Mouse (Mus musculus): Measurements from ENCODE around the gene Tspyl3. TPM values are rescaled to one million over a fixed set of nuclear protein-coding genes. Genes with fewer than 3 reads are reported as not detected.

The Tspyl3 gene
- polyA plus RNA-seq, 1 experiment from 2014 or later: 12.6 TPM

DNA sequence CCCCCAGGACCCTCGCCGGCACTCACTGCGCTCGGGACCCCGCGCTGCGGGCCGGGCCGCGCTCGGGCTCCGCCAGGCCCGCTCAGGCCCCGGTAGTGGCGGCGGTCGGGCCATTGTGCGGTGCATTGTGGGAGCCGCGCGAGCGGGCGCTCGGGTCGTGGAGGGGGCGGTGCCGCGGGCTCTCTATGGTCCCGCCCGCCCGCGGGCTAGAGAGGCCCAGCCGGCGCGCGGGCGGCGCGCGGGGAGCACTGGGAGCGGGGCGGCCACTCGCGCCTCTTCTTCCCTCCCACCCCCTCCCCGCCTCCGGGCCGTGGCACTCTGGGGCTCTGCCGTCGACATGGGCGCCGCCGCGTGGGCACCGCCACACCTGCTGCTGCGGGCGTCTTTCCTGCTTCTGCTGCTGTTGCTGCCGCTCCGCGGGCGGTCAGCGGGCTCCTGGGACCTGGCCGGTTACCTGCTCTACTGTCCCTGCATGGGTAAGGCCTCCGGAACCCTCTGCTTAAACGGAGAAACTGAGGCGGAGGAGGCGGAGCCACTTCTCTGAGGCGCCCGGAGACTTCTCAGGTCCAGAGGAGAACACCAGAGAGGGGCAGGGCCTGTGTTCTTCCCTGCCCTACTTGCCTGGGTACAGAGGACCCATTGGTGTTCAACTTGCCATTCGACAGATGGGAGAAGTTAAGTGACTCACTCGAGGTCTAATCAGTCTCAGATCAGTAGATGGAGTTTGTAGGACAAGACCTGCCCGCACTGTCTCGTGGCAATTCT lies 16.2 kb upstream of the Tspyl3 start, which contains the start of the genes Plagl2 and Pofut1:
TSS of gene Plagl2 (minus strand) at position 177 of the 765 bp plus-strand sequence.
TSS of gene Pofut1 (plus strand) at position 284 of the 765 bp plus-strand sequence.
- Histone ChIP-seq H3K4me1 (peaks cover 51% of the 10 kb centered on the region), H3K27ac (peak within 1 kb of the TSS; percentile 82), H3K4me2 (peak within 1 kb of the TSS; percentile 91), H3K9ac (peak within 1 kb of the TSS; percentile 99), H3K36me3 (ENCODE audit: poor library complexity, severe bottlenecking) (peaks cover 33% of the 10 kb centered on the region), H3K27me3 (no peaks in the 10 kb centered on the region), H3K4me3 (peak within 1 kb of the TSS; percentile 97), H3K9me3 (replicated peaks) (no peaks in the 10 kb centered on the region)
- peak; percentile 99 for ATAC-seq
- under 1% methylated on average over 42 of the region's 72 CpGs for WGBS

DNA sequence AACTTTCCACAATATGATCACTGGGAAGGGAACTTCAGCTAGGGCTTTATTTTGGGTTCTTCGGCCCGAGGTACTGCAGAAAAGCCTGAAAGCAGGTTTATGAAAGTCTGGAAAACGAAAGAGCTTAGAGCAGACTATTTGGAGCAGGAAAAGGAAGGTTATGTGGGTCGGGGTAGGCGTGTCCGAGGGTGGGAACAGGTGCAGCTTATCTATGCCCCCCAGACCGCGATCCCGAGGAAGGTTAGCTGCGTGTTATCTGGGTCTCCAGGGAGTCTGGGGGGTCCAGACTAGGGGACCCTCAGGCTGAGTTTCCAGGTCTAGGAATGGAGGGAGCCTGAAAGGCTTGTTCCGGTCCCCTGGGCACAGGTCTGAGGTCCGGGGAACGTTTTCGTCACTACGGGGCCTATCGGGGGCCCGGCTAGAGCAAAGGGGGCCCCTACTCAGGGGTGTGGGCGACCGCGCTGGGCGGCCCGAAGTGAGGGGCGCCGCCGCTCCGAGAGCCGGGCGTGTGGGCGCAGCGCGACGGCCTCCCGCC lies 15.5 kb upstream of the Tspyl3 start:
- peak; percentile 79 for ATAC-seq
- 0% methylated on average over 28 of the region's 33 CpGs for WGBS
- H3K36me3 ChIP-seq (ENCODE audit: poor library complexity, severe bottlenecking): peaks cover 33% of the 10 kb centered on the region
- H3K4me2 ChIP-seq: peak overlapping the region; percentile 91
- H3K27me3 ChIP-seq: no peaks in the 10 kb centered on the region
- peak overlapping the region; percentile 82 for H3K27ac ChIP-seq
- H3K9ac ChIP-seq: peak overlapping the region; percentile 99
- no peaks in the 10 kb centered on the region for H3K9me3 ChIP-seq (replicated peaks)
- peak overlapping the region; percentile 97 for H3K4me3 ChIP-seq
- peaks cover 51% of the 10 kb centered on the region for H3K4me1 ChIP-seq

DNA sequence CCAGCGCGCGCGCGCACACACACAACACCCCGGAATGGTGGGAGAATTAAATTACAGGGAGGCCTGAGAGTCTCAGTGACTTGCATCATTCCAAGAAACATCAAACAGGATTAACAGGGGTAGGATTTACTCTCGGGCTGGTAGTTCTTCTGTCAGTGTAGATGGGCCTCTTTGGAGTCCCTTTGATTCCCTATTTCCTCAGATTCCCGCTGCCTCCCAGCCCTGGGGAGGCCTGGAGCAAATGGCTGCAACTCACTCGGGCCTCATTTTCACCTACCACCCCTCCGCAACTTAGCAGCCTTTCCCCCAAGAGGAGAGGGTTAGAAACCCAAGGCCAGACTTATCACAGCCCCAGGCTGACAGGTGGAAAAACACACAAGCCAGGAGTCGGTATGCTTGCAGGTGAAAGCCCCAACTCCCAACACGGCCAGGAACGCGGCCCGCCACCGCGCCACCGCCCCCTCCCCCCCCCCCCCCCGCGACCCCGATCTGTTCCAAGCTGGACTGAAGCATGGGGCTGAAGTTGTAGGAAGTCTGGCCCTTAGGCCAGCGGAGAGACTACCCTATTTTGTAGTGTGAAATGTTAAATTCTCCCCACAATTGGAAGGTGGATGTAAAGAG lies 14.7 kb upstream of the Tspyl3 start:
- H3K4me1 ChIP-seq: peaks cover 51% of the 10 kb centered on the region
- peaks cover 34% of the 10 kb centered on the region for H3K36me3 ChIP-seq (ENCODE audit: poor library complexity, severe bottlenecking)
- no peak for ATAC-seq
- WGBS: under 1% methylated on average over 20 of the region's 22 CpGs
- peak overlapping the region; percentile 91 for H3K4me2 ChIP-seq
- peak overlapping the region; percentile 97 for H3K4me3 ChIP-seq
- peak overlapping the region; percentile 99 for H3K9ac ChIP-seq
- no peaks in the 10 kb centered on the region for H3K9me3 ChIP-seq (replicated peaks)
- H3K27me3 ChIP-seq: no peaks in the 10 kb centered on the region
- H3K27ac ChIP-seq: peak overlapping the region; percentile 54; the same call in 1 of the 2 replicates

DNA sequence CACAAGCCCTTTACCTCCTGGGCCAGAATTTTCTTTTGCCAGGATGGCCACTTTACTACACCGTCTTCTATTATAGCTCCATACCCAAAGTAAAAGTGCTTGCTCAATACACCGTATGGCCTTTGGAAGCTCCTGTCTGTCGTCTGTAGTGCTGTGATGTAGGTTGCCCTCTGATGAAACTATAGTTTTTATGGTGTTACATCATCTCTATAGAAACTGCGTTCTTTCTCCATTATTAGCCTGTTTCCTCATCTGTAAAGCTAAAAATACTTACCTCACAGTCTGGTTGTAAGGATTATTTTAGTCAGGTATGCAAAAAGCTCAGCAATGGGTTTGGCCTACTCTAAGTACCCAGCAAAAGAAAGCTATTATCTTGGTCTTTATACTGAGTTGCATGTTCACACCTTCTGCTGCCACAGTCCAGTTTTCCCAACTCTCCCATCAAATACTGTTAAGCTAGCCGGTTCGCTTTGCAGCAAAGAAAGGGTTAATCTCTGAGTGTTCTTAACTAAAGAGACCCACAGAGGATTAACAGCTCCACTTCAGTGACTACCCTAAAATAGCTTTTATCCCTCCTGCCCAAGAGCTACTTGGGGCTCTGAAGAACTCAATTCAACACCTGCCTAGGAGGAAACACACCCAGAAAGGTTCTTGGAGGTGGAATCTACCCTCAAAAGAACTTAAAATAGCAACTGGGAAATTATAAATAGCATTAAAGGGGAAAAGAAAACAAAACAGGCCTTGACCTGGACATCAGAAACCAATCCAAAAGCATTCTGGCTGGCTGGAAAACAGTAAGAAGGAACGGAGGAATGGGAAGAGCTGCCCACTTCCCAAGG lies 14.0 kb upstream of the Tspyl3 start:
- H3K4me1 ChIP-seq: peaks cover 51% of the 10 kb centered on the region
- WGBS: 39% methylated on average over 7 of the region's 7 CpGs
- peak overlapping the region; percentile 99 for H3K9ac ChIP-seq
- no peaks in the 10 kb centered on the region for H3K9me3 ChIP-seq (replicated peaks)
- 0 out of 2 replicates have a peak overlapping the region, but pooled peaks have one; percentile 54 for H3K27ac ChIP-seq
- H3K36me3 ChIP-seq (ENCODE audit: poor library complexity, severe bottlenecking): peaks cover 41% of the 10 kb centered on the region
- H3K4me3 ChIP-seq: peak overlapping the region; percentile 97
- H3K27me3 ChIP-seq: no peaks in the 10 kb centered on the region
- ATAC-seq: no peak
- peak overlapping the region; percentile 91 for H3K4me2 ChIP-seq

DNA sequence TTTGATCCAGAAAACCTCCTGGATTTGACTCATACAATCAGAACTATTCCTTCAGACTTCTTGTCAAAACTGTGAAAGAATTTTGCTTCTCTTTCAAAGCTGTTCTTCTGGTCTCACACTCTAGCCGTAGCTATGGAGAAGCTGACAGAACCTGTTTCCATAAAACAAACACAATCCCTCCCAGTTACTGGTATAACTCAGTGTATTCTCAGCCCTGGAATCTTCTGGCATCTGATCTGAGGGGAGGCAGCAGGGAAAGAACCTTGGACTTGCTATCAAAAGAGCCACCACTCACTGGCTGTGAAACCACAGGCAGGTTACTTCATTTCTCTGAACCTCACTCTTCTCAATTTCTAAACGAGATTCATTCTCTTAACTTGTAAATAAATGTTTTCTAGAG lies 13.2 kb upstream of the Tspyl3 start:
- no peak for ATAC-seq
- Histone ChIP-seq H3K4me2 (peak overlapping the region; percentile 91; the same call in 1 of the 2 replicates), H3K4me3 (no peak overlapping the region), H3K9ac (peak overlapping the region; percentile 45; the same call in 1 of the 2 replicates), H3K9me3 (replicated peaks) (no peaks in the 10 kb centered on the region), H3K4me1 (peaks cover 51% of the 10 kb centered on the region), H3K36me3 (ENCODE audit: poor library complexity, severe bottlenecking) (peaks cover 47% of the 10 kb centered on the region), H3K27me3 (no peaks in the 10 kb centered on the region), H3K27ac (no peak overlapping the region)
- WGBS: 54% methylated on average over 2 of the region's 2 CpGs

DNA sequence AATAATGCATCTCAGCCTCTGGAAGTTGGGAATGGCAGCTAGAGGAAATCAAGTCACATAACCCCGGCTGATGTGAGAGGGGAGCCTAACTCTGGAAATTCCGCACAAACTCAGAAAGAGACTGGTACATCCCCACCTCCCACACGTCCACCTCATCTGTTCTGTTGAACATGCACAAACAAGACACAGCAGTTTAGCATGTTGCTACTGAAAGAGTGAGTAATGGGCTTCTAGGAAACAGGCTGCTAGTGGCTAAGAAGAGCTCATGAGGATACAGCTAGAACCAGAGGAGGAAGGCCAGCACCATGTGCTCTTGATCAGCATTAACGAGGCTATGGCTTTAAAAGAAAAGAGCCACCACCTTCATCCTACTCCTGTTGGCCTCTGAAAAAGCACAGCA lies 12.7 kb upstream of the Tspyl3 start:
- Histone ChIP-seq H3K9me3 (replicated peaks) (no peaks in the 10 kb centered on the region), H3K4me2 (no peak overlapping the region)
- 64% methylated on average over 4 of the region's 4 CpGs for WGBS

DNA sequence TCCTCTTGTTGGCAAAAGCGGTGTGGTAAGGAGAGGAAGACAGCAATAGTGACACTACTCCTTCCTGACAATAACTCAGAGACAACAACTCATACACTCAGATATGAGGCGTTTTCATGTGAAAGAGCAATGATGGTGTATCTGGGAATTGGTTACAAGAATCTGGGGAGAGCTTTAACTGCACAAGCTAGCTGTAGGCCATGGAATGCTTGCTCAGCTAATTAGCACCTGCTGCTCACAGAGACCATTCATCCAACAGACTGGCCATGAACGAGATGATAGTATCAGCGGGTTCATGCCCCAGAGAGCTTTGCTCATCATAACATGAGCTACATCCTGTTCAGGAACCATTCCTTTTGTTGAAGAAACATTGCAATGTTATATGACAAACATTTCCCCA lies 12.0 kb upstream of the Tspyl3 start:
- no peak overlapping the region for H3K4me3 ChIP-seq
- no peak for ATAC-seq
- H3K9ac ChIP-seq: no peak overlapping the region
- no peaks in the 10 kb centered on the region for H3K9me3 ChIP-seq (replicated peaks)
- H3K27me3 ChIP-seq: no peaks in the 10 kb centered on the region
- peaks cover 55% of the 10 kb centered on the region for H3K36me3 ChIP-seq (ENCODE audit: poor library complexity, severe bottlenecking)
- 76% methylated on average over 4 of the region's 4 CpGs for WGBS
- H3K4me1 ChIP-seq: peaks cover 41% of the 10 kb centered on the region
- no peak overlapping the region for H3K27ac ChIP-seq
- H3K4me2 ChIP-seq: no peak overlapping the region

More for the DNA sequence above, 12.7 kb upstream of the Tspyl3 start:
- Histone ChIP-seq H3K27me3 (no peaks in the 10 kb centered on the region), H3K27ac (no peak overlapping the region; the same call in 1 of the 2 replicates), H3K9ac (peak overlapping the region; percentile 45; the same call in 1 of the 2 replicates), H3K36me3 (ENCODE audit: poor library complexity, severe bottlenecking) (peaks cover 48% of the 10 kb centered on the region), H3K4me1 (peaks cover 48% of the 10 kb centered on the region), H3K4me3 (no peak overlapping the region)
- ATAC-seq: no peak

DNA sequence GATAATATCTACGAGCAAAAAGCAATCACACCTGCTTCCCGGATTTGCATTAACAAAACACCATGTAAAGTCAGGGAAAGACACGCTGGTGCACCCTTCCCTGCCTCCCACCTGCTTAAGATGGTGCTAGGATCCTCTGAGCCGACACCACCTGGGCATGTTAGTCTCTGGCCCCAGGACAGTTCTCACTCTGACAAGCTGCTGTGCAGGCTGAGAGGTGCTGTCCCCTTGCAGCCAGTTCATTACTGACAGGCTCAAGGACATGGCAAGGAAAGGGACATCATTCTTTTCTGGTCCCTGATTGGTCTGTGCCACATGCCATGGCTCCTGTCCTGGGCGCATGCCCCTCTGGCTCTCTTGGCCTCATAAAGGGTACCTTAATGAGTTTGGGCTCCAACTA lies 3.3 kb upstream of the Tspyl3 start:
- peaks cover 65% of the 10 kb centered on the region for H3K36me3 ChIP-seq (ENCODE audit: poor library complexity, severe bottlenecking)
- no peak overlapping the region for H3K27ac ChIP-seq
- WGBS: 89% methylated on average over 5 of the region's 5 CpGs
- no peak for ATAC-seq
- H3K4me1 ChIP-seq: peaks cover 12% of the 10 kb centered on the region
- no peak overlapping the region for H3K4me3 ChIP-seq
- no peak overlapping the region for H3K9ac ChIP-seq
- no peaks in the 10 kb centered on the region for H3K27me3 ChIP-seq
- H3K9me3 ChIP-seq (replicated peaks): no peaks in the 10 kb centered on the region
- no peak overlapping the region for H3K4me2 ChIP-seq

DNA sequence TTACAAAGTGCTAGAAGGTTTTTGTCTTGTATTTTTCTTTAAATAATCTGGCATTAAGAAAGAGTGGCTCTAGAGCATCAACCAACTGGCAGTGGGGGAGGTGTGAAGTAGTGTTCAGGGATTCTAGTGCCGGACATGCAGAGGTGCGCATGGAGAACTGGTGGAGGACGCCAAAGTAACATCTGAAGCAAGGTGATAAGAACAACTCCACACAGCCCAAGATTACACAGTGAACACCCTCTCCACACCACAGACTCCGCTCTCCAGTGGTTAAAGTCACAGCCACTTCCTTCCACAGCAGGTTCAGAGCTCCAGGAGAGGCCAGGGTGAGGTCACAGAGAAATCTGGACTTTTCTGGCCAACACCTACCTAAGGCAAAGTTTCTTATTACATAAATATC lies 2.7 kb upstream of the Tspyl3 start:
- 93% methylated on average over 4 of the region's 4 CpGs for WGBS
- Histone ChIP-seq H3K4me2 (no peak overlapping the region), H3K36me3 (ENCODE audit: poor library complexity, severe bottlenecking) (peaks cover 59% of the 10 kb centered on the region), H3K27ac (no peak overlapping the region), H3K9me3 (replicated peaks) (no peaks in the 10 kb centered on the region), H3K4me1 (peaks cover 12% of the 10 kb centered on the region), H3K27me3 (no peaks in the 10 kb centered on the region), H3K4me3 (no peak overlapping the region), H3K9ac (no peak overlapping the region)
- ATAC-seq: no peak

DNA sequence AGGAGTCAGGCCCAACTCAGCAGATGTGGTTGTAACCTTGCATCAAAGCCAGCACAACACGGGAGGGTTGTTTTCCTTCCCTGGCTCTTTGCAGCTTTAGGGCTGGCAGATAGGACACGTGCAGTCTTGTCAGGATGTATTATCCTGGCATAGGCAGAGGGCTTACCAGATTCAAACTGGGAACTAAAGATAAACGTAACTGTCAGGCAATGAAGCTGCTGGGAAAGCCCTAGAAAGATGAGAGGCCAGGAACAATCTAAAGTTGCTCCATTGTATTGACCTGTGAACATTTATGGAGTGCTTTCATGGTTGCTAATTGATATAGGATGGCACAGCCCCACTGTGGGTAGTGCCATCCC lies 333 bp upstream of the Tspyl3 start:
- Histone ChIP-seq H3K4me2 (peak overlapping the region; percentile 68), H3K9me3 (replicated peaks) (no peaks in the 10 kb centered on the region), H3K4me1 (peaks cover 12% of the 10 kb centered on the region), H3K27ac (no peak overlapping the region; the same call in 1 of the 2 replicates), H3K9ac (peak overlapping the region; percentile 76), H3K4me3 (peak overlapping the region; percentile 54), H3K27me3 (no peaks in the 10 kb centered on the region), H3K36me3 (ENCODE audit: poor library complexity, severe bottlenecking) (peaks cover 36% of the 10 kb centered on the region)
- no peak for ATAC-seq
- 13% methylated on average over 3 of the region's 3 CpGs for WGBS

DNA sequence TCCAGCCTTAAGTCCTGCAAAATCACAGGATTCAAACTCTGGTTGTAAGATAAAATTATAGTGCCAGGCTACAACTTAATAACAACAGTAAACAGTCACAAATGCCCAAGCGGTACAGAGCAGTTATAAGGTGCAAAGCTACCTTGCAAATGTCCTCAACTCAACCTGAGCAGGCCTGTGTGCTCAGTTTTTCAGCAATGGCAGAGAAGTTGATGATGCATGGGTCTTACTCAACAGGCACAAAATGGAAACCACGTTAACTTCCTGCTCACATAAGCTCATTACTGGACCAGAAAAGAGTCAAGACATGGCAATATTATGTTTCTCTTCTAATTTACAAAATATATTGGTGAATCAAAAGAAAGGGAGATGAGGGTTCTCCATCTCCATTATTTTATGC lies 2.7 kb downstream of the Tspyl3 start:
- Histone ChIP-seq H3K36me3 (ENCODE audit: poor library complexity, severe bottlenecking) (peaks cover 8% of the 10 kb centered on the region; the same call in 1 of the 2 replicates), H3K9ac (no peak overlapping the region), H3K27me3 (no peaks in the 10 kb centered on the region), H3K27ac (no peak overlapping the region), H3K4me3 (no peak overlapping the region), H3K9me3 (replicated peaks) (no peaks in the 10 kb centered on the region), H3K4me1 (peaks cover 12% of the 10 kb centered on the region), H3K4me2 (no peak overlapping the region)
- no peak for ATAC-seq
- 95% methylated on average over 2 of the region's 2 CpGs for WGBS

Data from forebrain, embryonic 13.5 days (tissue).